Mouse (Mus musculus) small intestine, adult 2 months (tissue): ENCODE measurements around the gene Zfp451.

ENCODE experiments used
- CTCF ChIP-seq: fragments of 200-500 bp; IDR thresholded peaks from 2 replicates; pipeline ENCODE4 v1.5.1; 2012; ENCODE audit warnings: low read depth, mild to moderate bottlenecking, control low read depth, inconsistent platforms, low read length, moderate library complexity, mixed read lengths; ENCODE audit not compliant: insufficient replicate concordance, insufficient read length; ENCODE audit errors: extremely low read depth
- POLR2A ChIP-seq: fragments of 200-500 bp; IDR thresholded peaks from 2 replicates; pipeline ENCODE4 v1.6.1; 2012; ENCODE audit warnings: low read depth, mild to moderate bottlenecking, control low read depth, inconsistent platforms, low read length, moderate library complexity

GRCm38 (mm10) chr1:33771621-33772020 is 42.8 kb downstream of the Zfp451 start:
- no peak for TF ChIP-seq CTCF
- no peak for TF ChIP-seq POLR2A
